Mouse (Mus musculus): ENCODE data around the gene Tnf. TPM values are rescaled to one million over a fixed set of nuclear protein-coding genes. Genes with fewer than 3 reads are reported as not detected.

The Tnf gene
- total and polyA plus RNA-seq, 2 experiments from 2014 or later = 0.12 to 0.53 TPM

DNA sequence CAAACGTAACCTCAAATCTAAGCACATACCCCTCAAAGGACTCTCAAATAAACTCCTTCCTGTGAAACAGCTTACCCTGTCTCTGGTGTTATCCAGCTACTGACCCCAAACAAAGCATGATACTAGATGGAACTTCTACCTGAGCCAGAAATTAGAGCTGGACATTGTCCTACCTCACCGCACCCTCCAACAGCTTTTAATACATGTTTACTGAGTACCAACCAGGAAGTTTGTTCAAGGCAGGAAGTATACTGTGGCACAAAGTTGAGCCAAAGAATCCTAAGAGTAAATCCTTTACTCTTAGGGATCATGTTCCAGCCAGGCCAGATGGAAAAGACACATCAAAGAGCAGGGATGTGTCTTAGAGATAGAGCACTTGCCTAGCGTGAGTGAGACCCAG is 8.8 kb upstream of the Tnf start:
- 64% methylated on average over 3 of the region's 3 CpGs for WGBS
- no peaks in the 10 kb centered on the region for H3K36me3 ChIP-seq (replicated peaks; ENCODE audit: control insufficient read depth, insufficient read depth, low read length)
- H3K9ac ChIP-seq (replicated peaks; ENCODE audit: low read depth, low read length) = no peak overlapping the region
- no peak for TF ChIP-seq EP300 (IDR thresholded peaks at IDR 0.05; ENCODE audit: low read depth)
- TF ChIP-seq CTCF (IDR thresholded peaks at IDR 0.05; ENCODE audit: low read depth) = no peak
- no peak for DNase-seq (ENCODE audit: low spot score)
- ATAC-seq (ENCODE audit: insufficient read depth, low read depth) = no peak
- H3K4me2 ChIP-seq (ENCODE audit: low read depth, low read length) = no peak overlapping the region
- H3K27ac ChIP-seq (ENCODE audit: low read depth) = no peak overlapping the region
- H3K9me3 ChIP-seq (replicated peaks; ENCODE audit: control insufficient read depth, low read length) = no peaks in the 10 kb centered on the region
- H3K27me3 ChIP-seq (ENCODE audit: control insufficient read depth, insufficient read depth, low read length) = no peaks in the 10 kb centered on the region
- H3K4me1 ChIP-seq (ENCODE audit: control insufficient read depth, insufficient read depth) = no peaks in the 10 kb centered on the region
- no peak overlapping the region for H3K4me3 ChIP-seq (ENCODE audit: low read depth, low read length)

DNA sequence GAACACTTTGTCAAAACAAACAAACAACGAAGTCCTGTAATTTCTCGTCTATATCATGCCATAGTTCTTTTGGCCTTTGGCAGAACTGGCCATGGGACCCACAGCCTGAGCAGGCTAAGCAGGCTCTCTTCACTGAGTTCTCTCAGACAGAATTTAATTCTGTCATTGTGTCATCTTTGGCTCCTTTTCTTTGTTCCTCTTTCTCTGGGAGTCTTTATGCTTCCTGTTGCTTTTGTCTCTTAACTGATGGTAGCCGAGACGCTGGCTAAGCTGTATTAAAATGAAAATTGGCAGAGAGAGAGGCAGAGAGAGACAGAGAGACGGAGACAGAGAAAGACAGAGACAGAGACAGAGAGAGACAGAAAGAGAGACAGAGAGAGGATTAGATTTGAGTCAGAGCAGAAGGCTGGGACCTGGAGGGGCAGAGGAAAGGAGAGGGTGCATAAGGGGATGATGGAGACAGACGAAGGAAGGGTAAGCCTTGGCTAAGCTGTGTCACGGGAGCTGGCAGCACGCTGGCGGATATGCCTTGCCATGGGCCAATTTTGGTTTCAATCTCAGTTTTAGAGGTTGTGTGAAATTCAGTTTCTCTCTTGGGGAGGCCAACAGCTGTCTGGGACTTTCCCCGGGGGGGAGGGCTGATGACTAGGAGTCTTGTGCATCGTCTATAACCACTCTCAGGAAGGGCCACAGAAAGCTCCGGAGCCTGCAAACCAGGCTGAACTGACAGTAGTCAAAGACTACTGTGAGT is 8.2 kb upstream of the Tnf start:
- Histone ChIP-seq H3K27ac (ENCODE audit: low read depth) (no peak overlapping the region), H3K4me1 (ENCODE audit: control insufficient read depth, insufficient read depth) (no peaks in the 10 kb centered on the region), H3K4me2 (ENCODE audit: low read depth, low read length) (no peak overlapping the region), H3K9me3 (replicated peaks; ENCODE audit: control insufficient read depth, low read length) (no peaks in the 10 kb centered on the region), H3K27me3 (ENCODE audit: control insufficient read depth, insufficient read depth, low read length) (0 out of 2 replicates have a peak, but pooled peaks cover 4% of the 10 kb centered on the region), H3K4me3 (ENCODE audit: low read depth, low read length) (no peak overlapping the region), H3K9ac (replicated peaks; ENCODE audit: low read depth, low read length) (no peak overlapping the region), H3K36me3 (replicated peaks; ENCODE audit: control insufficient read depth, insufficient read depth, low read length) (no peaks in the 10 kb centered on the region)
- TF ChIP-seq CTCF (IDR thresholded peaks at IDR 0.05; ENCODE audit: low read depth) (no peak), EP300 (IDR thresholded peaks at IDR 0.05; ENCODE audit: low read depth) (no peak)
- ATAC-seq (ENCODE audit: insufficient read depth, low read depth) = no peak
- WGBS = 67% methylated on average over 12 of the region's 12 CpGs
- no peak for DNase-seq (ENCODE audit: low spot score)

DNA sequence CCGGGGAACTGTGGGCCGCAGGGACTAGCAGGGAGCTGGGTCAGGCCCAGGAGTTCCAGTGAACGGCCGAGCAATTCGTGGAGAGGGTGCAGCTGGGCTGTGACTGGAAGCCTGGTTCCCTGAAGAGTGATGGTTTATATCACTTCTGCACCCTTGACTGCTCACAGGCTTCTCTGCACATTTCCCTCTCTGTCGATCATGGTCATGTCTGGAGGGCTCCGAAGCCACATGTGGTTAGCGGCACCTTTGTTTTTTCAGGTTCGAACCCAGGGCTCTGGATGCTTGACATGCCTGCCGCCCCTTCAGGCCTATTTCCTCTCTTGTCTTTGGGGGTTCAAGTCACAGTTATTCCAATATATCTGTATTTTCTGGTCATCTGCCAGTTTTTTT is 3.6 kb upstream of the Tnf start:
- no peak overlapping the region for H3K27ac ChIP-seq (ENCODE audit: low read depth)
- no peaks in the 10 kb centered on the region for H3K36me3 ChIP-seq (replicated peaks; ENCODE audit: control insufficient read depth, insufficient read depth, low read length)
- peaks cover 39% of the 10 kb centered on the region for H3K27me3 ChIP-seq (ENCODE audit: control insufficient read depth, insufficient read depth, low read length)
- no peak overlapping the region for H3K9ac ChIP-seq (replicated peaks; ENCODE audit: low read depth, low read length)
- no peak overlapping the region for H3K4me2 ChIP-seq (ENCODE audit: low read depth, low read length)
- H3K4me3 ChIP-seq (ENCODE audit: low read depth, low read length) = no peak overlapping the region
- DNase-seq (ENCODE audit: low spot score) = no peak
- WGBS = 47% methylated on average over 10 of the region's 10 CpGs
- H3K9me3 ChIP-seq (replicated peaks; ENCODE audit: control insufficient read depth, low read length) = no peaks in the 10 kb centered on the region
- no peak for TF ChIP-seq CTCF (IDR thresholded peaks at IDR 0.05; ENCODE audit: low read depth)
- TF ChIP-seq EP300 (IDR thresholded peaks at IDR 0.05; ENCODE audit: low read depth) = no peak
- no peak for ATAC-seq (ENCODE audit: insufficient read depth, low read depth)
- no peaks in the 10 kb centered on the region for H3K4me1 ChIP-seq (ENCODE audit: control insufficient read depth, insufficient read depth)

DNA sequence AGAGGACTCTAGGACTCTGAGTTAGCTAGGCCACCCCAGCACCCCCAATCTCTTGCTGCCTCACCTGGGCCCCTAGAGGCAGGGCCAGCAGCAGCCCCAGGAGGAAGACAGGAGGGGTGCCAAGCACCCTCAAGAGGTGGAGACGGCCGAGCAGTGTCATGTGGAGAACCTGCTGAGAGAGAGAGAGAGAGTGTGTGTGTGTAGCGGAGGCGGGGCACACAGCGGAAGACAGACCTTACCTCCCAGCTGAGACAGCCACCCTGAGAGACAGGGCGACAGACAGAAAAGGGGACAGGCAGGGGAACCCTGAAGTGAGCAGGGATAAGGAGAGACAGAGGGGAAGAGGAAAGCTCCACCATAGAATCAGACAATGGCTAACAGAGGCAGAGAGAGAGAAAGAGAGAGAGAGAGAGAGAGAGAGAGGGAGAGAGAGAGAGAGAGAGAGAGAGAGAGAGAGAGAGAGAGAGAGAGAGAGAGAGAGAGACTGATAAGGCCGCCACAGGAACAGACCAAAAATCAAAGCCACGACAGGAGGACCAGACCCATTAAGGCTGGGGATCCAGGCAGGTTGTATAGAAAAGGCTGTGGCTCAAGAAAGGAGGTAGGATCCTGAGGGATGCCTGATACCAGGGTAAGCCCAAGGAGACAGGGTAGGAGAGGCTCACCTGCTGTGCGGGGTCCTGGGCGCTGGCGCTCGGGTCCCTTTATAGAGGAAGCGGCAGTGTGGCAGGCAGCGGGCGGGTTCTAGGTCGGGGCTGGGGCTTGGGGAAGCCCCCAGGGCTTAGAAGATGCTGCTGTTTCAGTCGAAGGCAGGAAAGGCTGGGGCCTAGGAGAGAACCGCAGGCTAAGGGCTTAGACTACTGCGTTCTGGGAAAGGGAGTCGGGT is 2.9 kb upstream of the Tnf start, which contains the start of gene Lta:
Gene Lta (minus strand): TSS at position 858 of the 886 bp plus-strand sequence.
- Histone ChIP-seq H3K9ac (replicated peaks; ENCODE audit: low read depth, low read length) (no peak within 1 kb of the TSS), H3K27ac (ENCODE audit: low read depth) (no peak within 1 kb of the TSS; the same call in 1 of the 2 replicates), H3K36me3 (replicated peaks; ENCODE audit: control insufficient read depth, insufficient read depth, low read length) (no peaks in the 10 kb centered on the region), H3K27me3 (ENCODE audit: control insufficient read depth, insufficient read depth, low read length) (peaks cover 46% of the 10 kb centered on the region), H3K9me3 (replicated peaks; ENCODE audit: control insufficient read depth, low read length) (no peaks in the 10 kb centered on the region), H3K4me3 (ENCODE audit: low read depth, low read length) (no peak within 1 kb of the TSS), H3K4me2 (ENCODE audit: low read depth, low read length) (no peak within 1 kb of the TSS), H3K4me1 (ENCODE audit: control insufficient read depth, insufficient read depth) (no peaks in the 10 kb centered on the region)
- ATAC-seq (ENCODE audit: insufficient read depth, low read depth) (no peak), DNase-seq (ENCODE audit: low spot score) (no peak)
- TF ChIP-seq EP300 (IDR thresholded peaks at IDR 0.05; ENCODE audit: low read depth) (no peak), CTCF (IDR thresholded peaks at IDR 0.05; ENCODE audit: low read depth) (no peak)
- WGBS = 30% methylated on average over 20 of the region's 20 CpGs

DNA sequence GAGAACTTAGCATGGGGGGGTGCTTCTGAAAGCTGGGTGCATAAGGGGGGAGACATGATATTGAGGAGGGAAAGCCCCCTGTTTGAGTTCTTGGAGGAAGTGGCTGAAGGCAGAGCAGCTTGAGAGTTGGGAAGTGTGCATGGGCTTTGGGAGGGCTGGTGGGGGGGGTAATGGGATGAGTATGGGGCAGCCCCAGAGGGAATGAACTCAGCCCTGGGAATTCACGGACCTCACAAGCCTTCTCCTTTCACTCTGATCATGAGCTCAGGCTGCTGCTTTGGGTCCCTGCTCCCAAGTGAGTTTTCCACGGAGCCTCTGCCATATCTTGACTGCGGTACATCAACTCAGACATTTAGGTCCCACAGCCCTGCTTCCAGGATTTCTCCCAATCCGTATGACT is 635 bp upstream of the Tnf start:
- Histone ChIP-seq H3K27me3 (ENCODE audit: control insufficient read depth, insufficient read depth, low read length) (peaks cover 53% of the 10 kb centered on the region), H3K4me1 (ENCODE audit: control insufficient read depth, insufficient read depth) (no peaks in the 10 kb centered on the region), H3K9ac (replicated peaks; ENCODE audit: low read depth, low read length) (no peak overlapping the region), H3K4me3 (ENCODE audit: low read depth, low read length) (no peak overlapping the region), H3K4me2 (ENCODE audit: low read depth, low read length) (no peak overlapping the region), H3K36me3 (replicated peaks; ENCODE audit: control insufficient read depth, insufficient read depth, low read length) (no peaks in the 10 kb centered on the region), H3K9me3 (replicated peaks; ENCODE audit: control insufficient read depth, low read length) (no peaks in the 10 kb centered on the region), H3K27ac (ENCODE audit: low read depth) (no peak overlapping the region)
- TF ChIP-seq EP300 (IDR thresholded peaks at IDR 0.05; ENCODE audit: low read depth) (no peak), CTCF (IDR thresholded peaks at IDR 0.05; ENCODE audit: low read depth) (no peak)
- DNase-seq (ENCODE audit: low spot score) = no peak
- no peak for ATAC-seq (ENCODE audit: insufficient read depth, low read depth)
- 58% methylated on average over 4 of the region's 4 CpGs for WGBS

Data from heart, postnatal 0 days (tissue).